Mouse (Mus musculus) embryo, embryonic 10 days (tissue): ENCODE measurements at regions not wholly inside any gene's neighbourhood (a gene's known extent, or its start where the extent isn't known, plus 50 kb on each side); places are given as distances from the start of the nearest gene placed in this dataset.
A peak's percentile ranks its signal among the peaks of the same experiment; 100 is the strongest.

Source experiments
- DNase-seq: peaks from one replicate; pipeline ENCODE4 v3.0.0-alpha.2; 2015; ENCODE audit warnings: low spot score

DNA sequence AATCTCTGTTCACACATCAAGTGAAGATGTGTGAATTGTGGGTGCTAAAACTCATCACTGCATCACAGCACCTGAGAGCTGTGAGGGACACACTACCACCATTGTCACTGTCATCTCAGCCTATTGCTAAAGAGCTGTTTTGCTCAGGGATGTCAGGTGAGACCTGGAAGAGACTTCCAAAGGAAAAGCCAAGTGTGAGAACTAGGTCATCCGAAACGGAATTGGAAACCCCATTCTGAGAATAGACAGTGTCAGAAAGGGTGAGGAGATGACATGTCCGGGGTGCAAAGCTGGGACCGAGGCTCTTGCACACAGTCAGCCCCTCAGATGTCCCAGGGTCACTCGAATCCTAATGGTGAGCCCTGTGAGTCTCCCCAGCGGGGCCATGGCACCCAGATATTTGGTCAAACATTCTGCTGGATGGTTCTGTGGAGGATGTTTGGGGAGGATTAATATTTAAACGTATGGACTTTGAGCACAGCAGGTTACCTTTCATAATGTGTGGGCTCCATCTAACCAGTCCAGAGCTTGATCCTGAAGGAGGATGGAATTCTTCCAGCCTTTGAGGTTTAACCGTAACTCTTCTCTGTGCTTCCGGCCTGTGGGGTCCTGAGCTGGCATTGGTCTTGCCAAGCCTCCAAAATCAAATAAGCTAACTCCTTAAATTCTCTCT, 150.3 kb downstream of the Rpl14 start:
- no peak for DNase-seq

DNA sequence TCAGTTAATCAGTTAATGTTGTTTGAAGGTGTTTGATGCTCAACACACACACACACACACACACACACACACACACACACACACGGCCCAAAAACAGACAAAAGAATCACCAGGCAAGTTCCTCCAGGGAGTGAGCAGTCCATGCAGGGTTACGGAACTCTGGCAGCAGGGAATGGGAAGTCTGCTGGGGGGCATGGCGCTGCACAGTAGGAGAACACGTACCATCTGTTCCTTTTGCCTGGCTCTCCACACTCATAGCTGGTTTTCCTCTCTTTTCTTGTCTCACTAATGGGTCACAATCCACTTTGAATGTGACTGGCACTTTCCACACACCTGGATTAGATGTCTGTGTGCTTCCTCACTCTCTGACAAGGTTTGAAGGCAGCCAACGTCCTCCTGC, 151.8 kb downstream of the Rpl14 start:
- no peak for DNase-seq

DNA sequence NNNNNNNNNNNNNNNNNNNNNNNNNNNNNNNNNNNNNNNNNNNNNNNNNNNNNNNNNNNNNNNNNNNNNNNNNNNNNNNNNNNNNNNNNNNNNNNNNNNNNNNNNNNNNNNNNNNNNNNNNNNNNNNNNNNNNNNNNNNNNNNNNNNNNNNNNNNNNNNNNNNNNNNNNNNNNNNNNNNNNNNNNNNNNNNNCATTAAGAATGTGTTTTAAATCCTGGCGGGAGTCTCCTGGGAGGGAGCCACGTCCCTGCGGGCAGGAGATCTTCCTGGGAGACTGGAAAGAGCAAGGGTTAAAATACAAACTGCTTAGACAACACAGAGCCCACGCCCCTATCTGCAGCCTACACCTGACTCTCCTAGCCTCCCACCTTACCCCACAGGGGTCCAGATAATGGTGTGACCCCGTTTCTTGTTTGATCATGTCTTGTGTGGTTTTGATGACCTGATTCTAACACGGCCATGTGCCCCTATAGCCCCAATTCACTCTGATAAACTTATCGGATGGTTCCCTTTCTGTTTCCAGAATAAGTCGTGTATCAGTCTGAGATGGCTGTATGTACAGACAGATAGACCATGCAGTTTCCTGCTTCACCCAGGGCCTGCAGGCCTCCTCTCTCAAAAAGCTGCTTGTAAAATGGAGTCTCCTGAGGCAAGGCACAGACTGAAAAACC, 160.8 kb downstream of the Rpl14 start:
- DNase-seq = no peak

DNA sequence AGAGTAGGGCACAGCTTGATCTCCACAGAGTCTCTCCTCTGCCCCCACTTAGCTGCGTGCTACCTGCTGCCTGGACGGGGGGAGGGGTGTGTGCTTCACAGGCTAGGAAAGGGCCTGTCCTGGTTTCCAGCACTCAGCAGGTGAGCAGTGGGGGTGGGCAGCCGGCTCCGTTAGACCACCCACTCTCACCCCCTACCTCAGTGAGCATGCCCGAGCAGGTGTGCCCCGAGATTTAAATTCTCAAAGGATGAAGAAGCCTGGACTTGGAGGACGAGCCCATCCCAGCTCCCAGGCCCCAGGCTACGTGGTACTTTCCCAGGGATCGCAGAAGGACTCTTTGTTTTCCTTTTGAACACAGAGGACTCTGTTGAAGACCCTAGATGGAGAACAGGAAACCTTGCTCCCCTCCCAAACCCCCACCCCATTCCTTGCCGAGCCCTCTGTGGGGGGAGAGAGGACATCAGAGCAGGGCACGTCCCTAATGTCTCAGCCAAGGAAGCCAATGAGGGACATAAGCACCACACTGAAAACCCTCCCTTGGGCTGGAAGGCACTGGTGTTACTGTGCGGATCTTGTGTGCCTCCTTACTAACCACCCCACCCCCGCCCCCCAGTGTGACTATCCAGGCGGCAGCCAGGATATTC, 161.5 kb downstream of the Rpl14 start:
- DNase-seq = no peak

DNA sequence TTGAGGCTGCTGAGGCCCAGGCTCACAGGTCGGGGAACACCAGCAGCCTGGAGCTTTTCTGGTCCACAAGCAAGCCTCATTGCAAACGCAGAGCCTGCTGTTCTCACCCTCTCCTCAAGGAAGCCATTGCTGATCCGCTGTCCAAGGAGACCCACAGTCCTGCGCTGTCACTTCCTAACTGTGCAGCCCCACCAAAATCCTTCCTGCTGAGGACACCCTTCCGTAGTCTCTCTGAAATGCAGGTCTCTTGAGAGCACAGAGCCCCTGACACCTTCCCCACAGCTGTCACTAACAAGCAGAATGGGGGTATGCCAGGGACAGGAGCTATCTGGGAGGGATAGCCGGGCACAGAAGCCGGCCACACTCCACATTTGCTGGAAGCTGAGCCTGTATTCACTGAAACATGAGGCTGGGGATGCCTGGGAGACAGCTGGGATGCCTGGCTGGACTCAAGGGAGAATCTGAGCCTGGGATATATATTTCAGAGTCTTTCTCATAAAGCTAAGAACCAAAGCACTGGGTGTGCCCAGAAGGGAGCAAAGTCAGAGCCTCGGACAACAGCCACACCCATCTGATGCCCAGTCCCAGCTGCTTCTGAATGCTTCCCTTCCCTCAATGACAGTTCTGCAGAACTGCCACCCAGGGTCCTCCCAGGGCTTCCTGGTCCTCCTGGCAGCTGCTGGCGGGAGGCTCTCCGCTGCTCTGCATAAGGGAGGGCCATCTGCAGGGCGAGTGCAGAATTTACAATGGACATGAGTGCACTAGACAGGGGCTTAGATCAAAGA, 162.6 kb downstream of the Rpl14 start:
- peak; percentile 63 for DNase-seq

DNA sequence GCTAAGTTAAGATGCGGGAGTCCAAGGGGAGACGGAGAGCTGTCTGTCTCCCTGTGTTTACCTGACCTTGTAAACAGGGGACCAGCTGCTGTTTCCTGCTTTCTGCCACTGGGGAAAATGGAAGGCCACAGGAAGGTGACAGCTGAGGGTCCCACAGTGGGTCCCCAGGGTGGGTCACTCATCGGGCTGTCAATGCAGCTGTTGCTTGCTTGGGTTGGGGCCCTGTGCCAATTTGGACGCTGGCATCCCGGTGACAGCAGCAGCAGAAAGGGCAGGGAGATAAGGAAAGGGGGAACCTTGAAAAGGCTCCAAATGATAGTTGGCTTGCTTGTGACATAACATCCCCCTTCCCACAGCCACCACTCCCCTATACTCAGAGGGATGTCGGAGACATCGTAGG, 164.0 kb downstream of the Rpl14 start:
- no peak for DNase-seq

DNA sequence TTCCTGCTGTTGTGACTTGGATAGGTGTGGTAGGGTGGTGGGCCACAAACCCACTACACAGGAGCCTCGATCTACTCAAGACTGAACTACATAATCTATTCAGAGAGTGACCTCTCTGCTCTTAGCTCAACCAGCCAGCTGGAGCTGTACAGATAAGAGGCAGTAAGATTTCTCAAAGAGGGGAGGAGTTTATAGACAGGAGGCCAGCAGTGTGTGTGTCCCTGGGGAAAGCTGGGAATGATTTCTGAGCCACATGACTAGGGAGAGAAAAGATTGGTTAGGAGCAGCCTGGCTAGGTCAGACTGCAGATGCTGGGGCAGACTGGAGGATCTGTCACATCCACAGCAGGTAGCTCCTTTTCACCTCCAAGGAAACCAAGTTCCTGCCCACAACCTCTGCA, 166.7 kb downstream of the Rpl14 start:
- DNase-seq = peak; percentile 45

DNA sequence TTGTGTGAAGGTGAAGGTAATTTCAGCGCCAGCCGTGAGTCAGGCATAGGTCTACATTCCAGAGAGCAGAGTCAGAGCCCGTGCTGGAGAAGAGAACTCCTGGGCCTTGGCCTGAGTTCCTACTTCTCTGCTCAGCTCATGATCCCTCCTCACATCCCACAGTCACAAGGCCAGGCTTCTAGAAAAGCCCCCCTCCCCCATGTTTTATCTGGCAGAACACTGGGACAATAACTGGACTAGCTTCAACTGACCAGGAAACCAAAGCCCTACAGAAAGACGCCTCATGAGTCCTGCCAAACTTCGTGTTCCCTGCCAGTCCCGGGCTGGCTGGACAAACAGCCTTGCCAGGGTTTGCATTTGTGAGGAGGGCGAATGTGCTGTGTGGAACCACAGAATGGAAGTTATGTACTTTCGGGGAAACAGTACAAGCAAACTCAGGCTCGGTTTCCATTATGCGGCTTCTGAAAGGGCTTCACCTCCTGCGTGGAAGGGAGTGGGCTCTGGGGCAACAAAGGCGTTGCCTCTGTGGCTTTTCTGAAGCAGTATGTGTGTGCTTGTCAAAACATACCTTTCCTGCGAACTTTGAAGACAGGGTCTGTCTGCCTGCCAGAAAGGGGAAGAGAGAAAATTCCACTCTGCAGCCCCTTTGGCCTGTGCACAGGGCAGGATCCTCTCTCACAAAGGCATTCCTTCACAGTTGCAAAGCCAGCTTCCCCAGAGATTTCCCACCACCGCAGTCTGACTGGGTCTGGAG, 168.1 kb downstream of the Rpl14 start:
- DNase-seq = peak; percentile 46

DNA sequence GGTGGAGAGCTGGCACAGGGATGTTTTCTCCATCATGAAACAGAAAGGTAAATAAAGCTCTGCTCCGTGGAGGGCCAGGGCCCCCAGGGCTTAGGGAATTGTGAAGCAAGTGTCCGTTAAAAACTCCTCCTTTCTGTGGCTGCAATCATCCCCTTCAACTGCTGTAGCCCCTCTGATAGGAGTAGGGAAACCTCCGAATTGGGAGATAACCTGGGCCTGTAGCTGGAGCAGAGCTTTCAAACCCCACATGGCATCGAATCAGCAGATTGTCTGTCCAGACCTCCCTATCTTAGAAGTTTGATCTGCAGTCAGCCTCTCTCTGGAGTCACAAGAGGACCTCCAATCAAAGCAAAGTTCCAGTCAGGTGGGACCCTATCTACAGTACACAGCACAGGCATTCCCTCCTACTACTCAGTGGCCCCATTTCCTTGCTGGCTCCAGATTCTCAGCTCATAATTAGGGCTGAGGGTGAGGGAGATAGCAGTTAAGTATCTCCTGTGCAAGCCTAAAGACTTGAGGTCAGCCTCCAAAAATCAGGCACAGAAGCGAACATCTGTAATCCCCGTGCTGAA, 168.8 kb downstream of the Rpl14 start:
- DNase-seq = no peak

DNA sequence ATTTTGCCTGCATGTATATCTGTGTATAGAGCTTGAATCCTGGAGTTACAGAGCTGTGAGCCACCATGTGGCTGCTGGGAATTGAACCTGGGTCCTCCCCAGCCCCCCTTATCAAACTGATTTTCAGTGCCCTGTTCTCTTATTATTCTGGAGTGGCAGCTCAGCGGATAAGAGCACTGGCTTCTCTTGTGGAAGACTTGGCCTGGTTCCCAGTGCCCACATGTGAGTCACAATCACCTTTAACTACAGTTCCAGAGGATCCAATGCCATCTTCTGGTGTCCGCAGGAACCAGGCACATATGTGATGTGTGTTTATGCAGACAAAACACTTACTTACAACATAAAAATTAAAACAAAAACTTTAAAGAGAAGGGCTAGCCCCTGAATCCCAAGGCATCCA, 170.3 kb downstream of the Rpl14 start:
- no peak for DNase-seq

DNA sequence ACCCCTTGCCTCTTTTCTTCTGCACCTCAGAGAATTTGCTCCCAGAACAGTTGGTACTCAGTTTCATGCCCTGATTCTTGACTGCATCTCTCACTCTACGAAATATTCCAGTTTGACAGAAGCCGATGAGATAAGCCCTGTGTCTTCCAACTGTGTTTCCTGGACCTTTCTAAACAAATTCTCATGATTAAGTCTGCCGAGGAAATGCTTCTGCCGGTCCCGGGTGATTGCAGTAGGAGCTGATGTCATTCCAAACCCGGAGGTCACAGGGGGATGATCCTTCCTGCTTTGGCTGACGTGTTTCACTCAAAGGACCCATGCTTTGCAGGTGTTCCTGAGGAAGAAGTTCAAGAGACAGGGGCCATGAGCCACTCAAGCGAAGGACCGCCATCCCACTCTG, 172.2 kb downstream of the Rpl14 start:
- DNase-seq = no peak

DNA sequence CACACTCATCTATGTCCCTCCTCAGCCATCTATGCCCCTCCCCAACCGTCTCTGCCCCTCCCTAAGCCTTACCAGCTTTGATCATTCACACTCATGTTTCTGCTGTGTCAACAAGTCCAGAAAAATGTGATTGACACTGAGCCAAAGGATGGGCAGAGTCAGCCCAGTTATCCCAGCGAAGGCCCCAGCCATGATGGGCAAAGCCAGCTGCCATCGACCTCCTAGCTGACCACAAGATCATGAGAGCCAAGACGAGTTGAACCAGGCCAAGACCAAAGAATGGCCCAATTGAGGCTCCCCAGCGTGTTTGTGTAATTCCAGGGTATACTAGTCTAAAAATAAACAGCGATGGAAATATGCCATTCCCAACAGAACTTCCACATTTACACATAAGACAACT, 174.4 kb downstream of the Rpl14 start:
- no peak for DNase-seq

DNA sequence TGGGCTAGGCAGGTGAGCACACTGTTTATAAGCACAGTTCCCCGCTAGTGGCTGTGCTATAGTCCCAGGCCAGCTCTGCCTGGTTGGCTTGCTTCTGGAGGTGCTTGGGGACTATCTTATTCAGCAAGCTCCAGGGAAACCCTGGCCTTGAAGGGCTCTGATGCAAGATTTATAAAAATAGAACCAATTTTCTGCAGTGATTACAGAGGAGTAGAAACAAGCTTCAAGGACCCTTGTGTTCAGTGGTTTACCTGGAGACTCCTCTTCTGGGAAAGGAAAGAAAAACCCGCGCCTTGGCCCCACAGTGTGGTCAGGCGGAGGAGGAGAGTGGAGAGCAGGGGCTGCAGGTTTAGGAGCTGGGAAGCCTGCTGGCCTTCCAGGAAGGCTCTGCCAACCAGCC, 178.2 kb upstream of the Ctnnb1 start:
- DNase-seq = no peak

DNA sequence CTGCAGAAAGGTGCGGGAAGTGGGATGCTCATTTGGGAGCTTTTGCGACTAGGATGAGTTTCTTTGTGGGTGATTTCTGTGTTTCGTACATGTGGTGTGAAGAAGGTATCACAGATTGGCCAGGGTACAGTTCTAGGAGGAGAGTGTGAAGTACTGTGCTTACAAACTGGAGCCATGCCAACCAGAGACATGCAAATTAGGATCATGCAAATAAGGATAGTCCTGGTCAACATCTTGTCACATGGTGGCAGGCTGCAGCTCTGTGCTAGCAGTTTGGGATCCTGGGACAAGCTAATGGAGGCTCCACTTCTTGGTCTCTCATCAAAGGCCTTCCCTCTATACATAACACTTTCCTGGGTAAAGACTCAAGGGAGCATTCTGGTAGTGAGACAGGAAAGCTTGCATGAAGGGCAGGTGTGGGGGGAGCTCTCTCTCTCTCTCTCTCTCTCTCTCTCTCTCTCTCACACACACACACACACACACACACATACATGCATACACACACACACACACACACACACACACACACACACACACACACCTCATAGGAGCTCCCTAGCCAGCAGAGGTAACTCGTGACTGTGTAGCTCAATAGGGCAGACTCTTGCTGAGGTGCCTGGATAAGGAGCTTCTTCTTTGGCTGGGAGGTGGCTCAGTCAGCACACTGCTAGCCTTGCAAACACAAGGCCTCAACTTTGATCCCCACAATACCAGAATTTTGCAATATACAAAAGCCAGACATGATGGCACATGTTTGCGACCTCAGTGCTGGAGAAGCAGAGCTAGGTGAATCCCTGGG, 177.1 kb upstream of the Ctnnb1 start:
- no peak for DNase-seq

DNA sequence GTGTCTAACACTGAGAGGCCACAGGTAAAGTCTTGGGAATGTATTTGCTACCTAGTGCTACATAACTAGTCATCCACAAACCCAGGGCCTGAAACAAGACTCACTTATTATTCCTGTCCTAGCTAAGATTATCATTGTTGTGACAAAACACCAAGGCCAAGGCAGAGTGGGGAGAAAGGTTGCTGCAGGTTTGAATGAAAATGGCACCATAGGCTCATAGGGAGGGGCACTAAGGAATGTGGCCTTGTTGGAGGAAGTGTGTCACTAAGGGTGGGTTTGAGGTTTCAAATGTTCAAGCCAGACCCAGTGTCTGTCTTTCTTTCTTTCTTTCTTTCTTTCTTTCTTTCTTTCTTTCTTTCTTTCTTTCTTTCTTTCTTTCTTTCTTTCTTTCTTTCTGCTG, 174.9 kb upstream of the Ctnnb1 start:
- no peak for DNase-seq

DNA sequence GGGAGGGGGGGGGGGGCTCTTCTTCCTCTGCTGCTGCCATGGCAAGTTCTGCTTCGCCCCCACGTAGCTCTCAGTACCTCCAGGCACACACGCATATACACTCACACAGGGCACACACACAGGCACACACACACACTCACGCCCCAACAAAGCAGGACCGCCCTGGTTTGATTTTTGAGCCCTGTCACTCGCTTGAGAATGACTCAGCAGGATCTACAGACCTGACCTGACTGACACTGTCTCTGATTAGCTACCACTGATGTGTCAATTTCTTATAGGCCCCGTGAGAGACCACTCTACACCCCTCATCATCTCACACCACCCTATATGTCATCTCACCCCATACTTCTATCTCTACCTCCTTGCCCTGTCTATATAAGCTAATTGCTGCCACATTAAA, 173.5 kb upstream of the Ctnnb1 start:
- no peak for DNase-seq

DNA sequence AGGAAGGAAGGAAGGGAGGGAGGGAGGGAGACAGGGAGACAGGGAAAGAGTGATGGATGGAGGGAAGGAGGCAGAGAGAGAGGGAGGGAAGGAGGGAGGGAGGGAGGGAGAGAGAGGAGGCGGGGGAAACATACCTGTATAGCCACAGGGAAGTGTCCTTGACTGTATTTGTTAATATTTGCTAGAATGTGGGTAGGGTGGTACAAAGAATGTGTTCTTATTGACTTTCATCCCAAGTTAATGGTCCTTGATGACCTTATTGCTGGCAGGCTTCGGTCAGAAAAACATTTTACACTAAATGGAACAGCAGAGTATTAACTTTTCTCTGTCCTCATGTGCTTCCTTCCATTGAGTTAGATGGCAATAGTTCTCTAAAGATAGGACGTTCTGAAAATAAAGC, 171.0 kb upstream of the Ctnnb1 start:
- DNase-seq = no peak

DNA sequence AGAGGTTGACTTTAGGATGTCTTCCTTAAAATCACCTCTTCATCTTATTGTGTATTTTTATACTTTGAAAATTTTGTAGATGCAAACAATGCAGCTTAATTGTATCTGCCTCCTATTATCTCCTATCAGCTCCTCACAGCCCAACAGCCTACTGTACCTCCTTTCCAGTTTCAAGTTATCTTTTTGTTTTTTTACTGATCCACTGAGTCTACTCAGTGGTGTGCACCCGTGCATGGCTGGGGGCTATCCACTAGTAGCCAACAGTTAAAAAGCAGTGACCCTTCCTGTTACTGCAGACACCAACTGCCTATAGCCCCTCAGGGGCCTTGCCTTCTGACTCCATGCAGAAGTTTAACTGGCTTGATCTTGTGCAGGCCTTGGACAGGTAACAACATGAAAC, 170.4 kb upstream of the Ctnnb1 start:
- no peak for DNase-seq

DNA sequence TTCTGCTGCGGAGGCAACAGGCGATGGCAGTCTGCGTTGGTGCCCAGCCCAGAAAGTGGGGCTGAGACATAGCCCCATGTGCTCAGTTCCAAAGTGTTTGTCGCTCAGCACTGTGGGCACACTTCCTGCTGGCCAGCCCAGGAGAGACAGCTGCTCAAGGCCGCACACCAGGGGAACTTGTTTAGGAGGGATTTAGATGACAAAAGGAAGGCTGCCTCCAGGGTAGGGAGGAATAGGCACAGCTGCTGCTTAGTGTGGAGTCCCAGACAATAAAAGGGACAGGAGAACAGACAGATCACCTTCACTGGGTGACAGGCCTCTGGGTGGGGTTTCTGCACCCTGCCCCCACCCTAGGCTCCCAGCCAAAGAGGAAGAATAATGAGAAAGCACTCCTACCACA, 169.2 kb upstream of the Ctnnb1 start:
- DNase-seq = no peak

DNA sequence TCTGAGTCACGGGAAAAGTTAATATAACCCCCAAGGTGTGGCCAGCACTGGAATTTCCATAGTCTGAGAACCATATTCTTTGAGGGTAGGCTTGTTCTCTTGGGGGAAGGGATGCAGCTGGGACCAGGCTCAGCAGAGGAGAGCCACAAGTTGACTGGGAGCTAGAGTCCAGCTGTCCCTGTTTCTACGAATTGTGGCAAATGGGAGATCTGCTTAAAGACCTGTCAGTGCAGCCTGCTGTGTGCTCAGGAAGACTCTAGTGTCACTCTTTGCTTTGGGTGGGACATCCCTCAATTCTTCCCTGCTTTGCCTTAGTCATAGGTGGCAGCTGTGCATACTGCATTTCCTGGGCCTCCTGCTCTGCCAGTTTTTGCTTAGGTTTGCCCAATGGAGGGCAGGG, 165.2 kb upstream of the Ctnnb1 start:
- no peak for DNase-seq

DNA sequence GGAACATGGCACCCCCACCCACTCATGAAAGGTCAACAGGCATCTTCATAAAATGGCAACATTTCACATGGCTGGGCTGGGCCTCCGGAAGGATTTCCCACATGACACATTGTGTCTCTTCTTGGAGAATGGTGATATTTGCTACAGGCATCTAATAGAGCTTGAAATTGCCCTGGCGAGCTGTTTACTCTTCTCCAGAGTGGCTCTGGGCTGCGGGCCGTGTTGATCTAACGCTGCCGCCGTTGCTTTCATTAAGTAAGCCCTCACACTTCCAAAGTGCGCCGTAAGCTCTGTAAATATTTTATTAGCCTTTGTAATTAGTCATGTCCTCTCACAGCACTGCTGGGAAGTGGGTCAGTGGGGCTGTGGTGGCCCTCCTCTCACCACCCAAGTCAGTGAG, 164.4 kb upstream of the Ctnnb1 start:
- DNase-seq = no peak
